Mouse (Mus musculus) C2C12 (cell line): ENCODE measurements around the gene Cdca4. TPM values are rescaled to one million over a fixed set of nuclear protein-coding genes. Genes with fewer than 3 reads are reported as not detected.

Experiments used
- H3K27me3 ChIP-seq: one replicate; pipeline ENCODE4 v1.6.1; 2011; ENCODE audit not compliant: control insufficient read depth, insufficient read depth, insufficient read length
- H3K36me3 ChIP-seq: one replicate; pipeline ENCODE4 v1.6.1; 2011; ENCODE audit not compliant: control insufficient read depth, insufficient read depth
- H3K4me3 ChIP-seq: one replicate; pipeline ENCODE4 v1.5.1; 2011; ENCODE audit warnings: mild to moderate bottlenecking, control low read depth; ENCODE audit not compliant: poor library complexity, insufficient read depth, severe bottlenecking
- H3K79me2 ChIP-seq: one replicate; pipeline ENCODE4 v1.6.1; 2011; ENCODE audit not compliant: control insufficient read depth, insufficient read depth
- H3K79me3 ChIP-seq: one replicate; pipeline ENCODE4 v1.6.1; 2011; ENCODE audit warnings: low read depth, control low read depth
- H3ac ChIP-seq: one replicate; pipeline ENCODE3; 2011; ENCODE audit warnings: low read depth; ENCODE audit not compliant: control insufficient read depth, insufficient read length
- CEBPB ChIP-seq: IDR thresholded peaks from one replicate; pipeline ENCODE4 v1.6.1; 2011; ENCODE audit warnings: low read depth, mild to moderate bottlenecking, control low read depth, moderate library complexity
- CTCF ChIP-seq: IDR thresholded peaks from one replicate; pipeline ENCODE4 v1.5.1; 2011; ENCODE audit not compliant: control insufficient read depth, insufficient read depth, insufficient read length
- FOSL1 ChIP-seq: IDR thresholded peaks from one replicate; pipeline ENCODE4 v1.8.0; 2011; ENCODE audit warnings: mild to moderate bottlenecking, low read length; ENCODE audit not compliant: poor library complexity, insufficient read depth, severe bottlenecking
- MAX ChIP-seq: IDR thresholded peaks from one replicate; pipeline ENCODE4 v1.6.1; 2011; ENCODE audit warnings: mild to moderate bottlenecking, control low read depth
- MYOD1 ChIP-seq: IDR thresholded peaks from one replicate; pipeline ENCODE4 v1.6.1; 2011; ENCODE audit warnings: low read depth; ENCODE audit not compliant: control insufficient read depth, insufficient read length
- MYOG ChIP-seq: IDR thresholded peaks from one replicate; pipeline ENCODE4 v1.6.1; 2011; ENCODE audit not compliant: control insufficient read depth, insufficient read length; ENCODE audit errors: extremely low read depth
- USF1 ChIP-seq: IDR thresholded peaks from one replicate; pipeline ENCODE4 v1.6.1; 2011; ENCODE audit warnings: low read depth, mild to moderate bottlenecking, control low read depth, moderate library complexity
- polyA plus RNA-seq: library from polyadenylated mRNA; unstranded; fragments of >200 nt; fragmentation: generic; extraction: Trizol; gene quantifications from one replicate; pipeline ENCODE4 v1.2.1, GENCODE M21; 2012; ENCODE audit warnings: missing spikeins

Cdca4 gene
- polyA plus RNA-seq, 1 experiment = 61.9 TPM

- H3K36me3 ChIP-seq = no peaks in the 10 kb centered on the region
- H3ac ChIP-seq = no peak overlapping the region
- no peak for TF ChIP-seq CTCF
- no peak for TF ChIP-seq MYOD1
- TF ChIP-seq MYOG = no peak
- TF ChIP-seq CEBPB = no peak
- no peak for TF ChIP-seq USF1
- TF ChIP-seq FOSL1 = no peak
- TF ChIP-seq MAX = no peak
- H3K79me3 ChIP-seq = no peaks in the 10 kb centered on the region
- no peaks in the 10 kb centered on the region for H3K79me2 ChIP-seq
- no peaks in the 10 kb centered on the region for H3K27me3 ChIP-seq
- H3K4me3 ChIP-seq = no peak overlapping the region
These were observed 31.5 kb upstream of the Cdca4 start for GRCm38 (mm10) chr12:112860765-112861164.

DNA sequence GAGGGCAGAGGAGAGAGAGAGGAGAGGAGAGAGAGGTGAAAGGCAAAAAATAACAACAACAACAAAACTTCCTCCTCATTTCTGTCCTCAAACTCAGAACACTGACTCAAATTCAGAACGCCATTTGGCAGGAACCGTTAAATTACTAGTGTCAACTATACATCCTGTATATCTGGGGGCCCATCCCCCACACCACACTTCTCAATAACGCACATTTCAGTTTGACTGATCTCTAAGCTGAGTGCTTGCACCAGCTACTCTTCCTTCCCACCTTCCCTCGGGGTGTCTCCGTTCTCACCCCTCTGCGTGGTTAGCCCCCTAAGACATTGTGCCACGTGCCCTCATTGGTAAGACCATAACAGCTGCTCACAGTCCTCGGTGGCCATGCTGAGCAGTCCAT lies 30.7 kb upstream of the Cdca4 start:
- TF ChIP-seq MYOG = no peak
- TF ChIP-seq USF1 = no peak
- no peak for TF ChIP-seq MYOD1
- no peak overlapping the region for H3ac ChIP-seq
- no peaks in the 10 kb centered on the region for H3K36me3 ChIP-seq
- H3K27me3 ChIP-seq = no peaks in the 10 kb centered on the region
- no peaks in the 10 kb centered on the region for H3K79me3 ChIP-seq
- H3K4me3 ChIP-seq = no peak overlapping the region
- H3K79me2 ChIP-seq = no peaks in the 10 kb centered on the region

DNA sequence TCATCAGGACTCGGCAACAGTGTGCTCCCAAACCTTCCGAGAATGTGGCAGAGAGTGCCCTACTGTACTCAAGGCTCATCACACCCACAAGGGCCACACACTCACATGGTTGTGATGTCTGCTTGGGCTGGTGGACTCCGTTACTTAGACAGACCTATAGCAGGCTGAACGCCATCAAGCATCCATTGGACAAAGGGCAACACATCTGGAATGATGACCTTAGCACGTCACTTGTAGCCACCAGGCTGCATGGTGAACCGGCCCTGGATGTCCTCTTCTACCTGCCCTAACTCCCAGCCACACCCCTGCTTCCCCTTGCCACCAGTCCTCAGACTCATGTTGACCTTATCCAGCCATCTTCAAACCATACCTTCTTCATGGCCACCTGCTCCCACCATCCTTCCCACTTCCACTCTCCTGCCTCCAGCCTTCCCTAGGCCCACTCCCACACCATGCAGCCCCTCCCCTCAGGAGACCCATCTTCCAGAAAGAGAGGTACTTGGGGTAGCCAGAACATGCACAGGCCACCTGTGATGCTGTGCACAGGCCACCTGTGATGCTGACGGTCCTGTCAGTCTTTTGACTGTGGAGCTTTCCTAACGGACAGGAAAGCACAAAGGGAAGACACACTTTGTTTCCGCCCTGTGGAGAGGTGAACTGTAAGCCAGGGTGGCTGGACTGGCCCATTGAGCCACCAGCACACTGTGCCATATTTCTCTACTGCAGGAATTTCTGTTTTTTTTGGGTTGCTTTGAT lies 29.5 kb upstream of the Cdca4 start:
- no peaks in the 10 kb centered on the region for H3K27me3 ChIP-seq
- TF ChIP-seq USF1 (no peak), CEBPB (no peak), MYOG (no peak), FOSL1 (no peak), MYOD1 (no peak), CTCF (no peak), MAX (no peak)
- H3K4me3 ChIP-seq = no peak overlapping the region
- H3K36me3 ChIP-seq = no peaks in the 10 kb centered on the region
- H3K79me3 ChIP-seq = no peaks in the 10 kb centered on the region
- H3K79me2 ChIP-seq = no peaks in the 10 kb centered on the region
- H3ac ChIP-seq = no peak overlapping the region

- no peaks in the 10 kb centered on the region for H3K79me2 ChIP-seq
- H3K79me3 ChIP-seq = no peaks in the 10 kb centered on the region
- TF ChIP-seq FOSL1 (no peak), CEBPB (no peak)
- H3K4me3 ChIP-seq = no peak overlapping the region
- no peaks in the 10 kb centered on the region for H3K27me3 ChIP-seq
- no peak overlapping the region for H3ac ChIP-seq
- no peaks in the 10 kb centered on the region for H3K36me3 ChIP-seq
These were observed 28.1 kb upstream of the Cdca4 start for GRCm38 (mm10) chr12:112857021-112857925.

GRCm38 (mm10) chr12:112856338-112856737 lies 27.1 kb upstream of the Cdca4 start:
- H3K79me2 ChIP-seq = no peaks in the 10 kb centered on the region
- no peak overlapping the region for H3K4me3 ChIP-seq
- TF ChIP-seq CEBPB (no peak), FOSL1 (no peak), MYOG (no peak), MYOD1 (no peak), MAX (no peak), USF1 (no peak), CTCF (no peak)
- H3K79me3 ChIP-seq = no peaks in the 10 kb centered on the region
- no peaks in the 10 kb centered on the region for H3K27me3 ChIP-seq
- no peaks in the 10 kb centered on the region for H3K36me3 ChIP-seq
- H3ac ChIP-seq = no peak overlapping the region
